Mouse (Mus musculus) CH12.LX (cell line): ENCODE measurements at regions not wholly inside any gene's neighbourhood (a gene's known extent, or its start where the extent isn't known, plus 50 kb on each side); places are given as distances from the start of the nearest gene placed in this dataset.

Source experiments
- DNase-seq: peaks from one replicate; pipeline ENCODE4 v3.0.0-alpha.2; 2013; ENCODE audit errors: extremely low read depth
- H3K27ac ChIP-seq: 2 replicates; pipeline ENCODE4 v1.5.1; 2012; ENCODE audit warnings: low read depth, mild to moderate bottlenecking, control low read depth, moderate library complexity; ENCODE audit not compliant: insufficient read depth
- H3K27me3 ChIP-seq: replicated peaks from 2 replicates; pipeline ENCODE3; 2012; ENCODE audit warnings: inconsistent platforms
- H3K36me3 ChIP-seq, 2 experiments: replicated peaks in 1 of 2; 2 replicates each; pipeline versions ENCODE3 to v1.6.1; 2012; ENCODE audit warnings: inconsistent platforms in 1 of 2, low read length in 1 of 2, mild to moderate bottlenecking in 1 of 2, mixed read lengths in 1 of 2, moderate library complexity in 1 of 2; ENCODE audit not compliant: control insufficient read depth in 1 of 2, insufficient read depth in 1 of 2
- H3K4me1 ChIP-seq, 2 experiments: 2 replicates each; pipeline ENCODE4 v1.6.1; 2012; ENCODE audit warnings: inconsistent platforms in 1 of 2, moderate library complexity in 1 of 2; ENCODE audit not compliant: insufficient read depth in 2 of 2, control insufficient read depth in 1 of 2
- H3K4me2 ChIP-seq: 2 replicates; pipeline ENCODE4 v1.6.1; 2012; ENCODE audit warnings: low read depth, mild to moderate bottlenecking, control low read depth; ENCODE audit not compliant: poor library complexity, insufficient read depth, severe bottlenecking
- H3K4me3 ChIP-seq, 3 experiments: fragments of 150-350 bp in 1 of 3; sonication (generic) in 1 of 3; replicated peaks in 1 of 3; 2 replicates each; pipeline versions ENCODE3 to v1.5.1; 2011 to 2012; ENCODE audit warnings: low read depth in 2 of 3, low read length in 2 of 3, mild to moderate bottlenecking in 2 of 3, moderate library complexity in 2 of 3, control low read depth in 1 of 3, improper control_type of control experiment in 1 of 3, inconsistent platforms in 1 of 3, mixed read lengths in 1 of 3; ENCODE audit not compliant: poor library complexity in 1 of 3
- H3K79me2 ChIP-seq: replicated peaks from 2 replicates; pipeline ENCODE4 v1.6.1; 2012; ENCODE audit warnings: mild to moderate bottlenecking, moderate library complexity; ENCODE audit not compliant: control insufficient read depth, poor library complexity, insufficient read depth, severe bottlenecking; ENCODE audit errors: extremely low read depth
- H3K9ac ChIP-seq: 2 replicates; pipeline ENCODE4 v1.6.1; 2012; ENCODE audit warnings: low read depth, mild to moderate bottlenecking, control low read depth, moderate library complexity; ENCODE audit not compliant: insufficient read depth
- H3K9me3 ChIP-seq: replicated peaks from 2 replicates; pipeline ENCODE3; 2012; ENCODE audit warnings: low read length, inconsistent platforms, mixed read lengths
- CTCF ChIP-seq, 2 experiments: IDR thresholded peaks in 1 of 2; conservative IDR thresholded peaks in 1 of 2; 2 replicates each; pipeline ENCODE4 v1.5.1; 2011 to 2012; ENCODE audit warnings: low read depth in 2 of 2, low read length in 2 of 2, improper control_type of control experiment in 1 of 2, inconsistent platforms in 1 of 2, mild to moderate bottlenecking in 1 of 2, moderate library complexity in 1 of 2
- EP300 ChIP-seq: IDR thresholded peaks from 2 replicates; pipeline ENCODE4 v1.6.1; 2011; ENCODE audit warnings: low read length, improper control_type of control experiment
- ETS1 ChIP-seq: conservative IDR thresholded peaks from 2 replicates; pipeline ENCODE4 v1.6.1; 2012; ENCODE audit warnings: low read depth, mild to moderate bottlenecking, inconsistent platforms, low read length, improper control_type of control experiment, moderate library complexity
- HCFC1 ChIP-seq: IDR thresholded peaks from 2 replicates; pipeline ENCODE4 v1.6.1; 2012; ENCODE audit warnings: low read depth, mild to moderate bottlenecking, inconsistent platforms, low read length, improper control_type of control experiment
- JUN ChIP-seq: IDR thresholded peaks from 2 replicates; pipeline ENCODE4 v1.6.1; 2011; ENCODE audit warnings: low read depth, mild to moderate bottlenecking, low read length, improper control_type of control experiment, moderate library complexity; ENCODE audit not compliant: insufficient read depth
- JUND ChIP-seq: conservative IDR thresholded peaks from 2 replicates; pipeline ENCODE4 v1.6.1; 2011; ENCODE audit warnings: low read depth, low read length, improper control_type of control experiment
- MAFK ChIP-seq: IDR thresholded peaks from 2 replicates; pipeline ENCODE4 v1.6.1; 2011; ENCODE audit warnings: low read length, improper control_type of control experiment; ENCODE audit not compliant: insufficient replicate concordance
- MAX ChIP-seq: IDR thresholded peaks from 2 replicates; pipeline ENCODE4 v1.6.1; 2011; ENCODE audit warnings: low read length, improper control_type of control experiment
- MEF2A ChIP-seq: IDR thresholded peaks from 2 replicates; pipeline ENCODE4 v1.6.1; 2014; ENCODE audit warnings: low read depth, mild to moderate bottlenecking, inconsistent platforms, low read length, improper control_type of control experiment, borderline replicate concordance
- MYC ChIP-seq: IDR thresholded peaks from 2 replicates; pipeline ENCODE4 v1.6.1; 2011; ENCODE audit warnings: low read depth, mild to moderate bottlenecking, improper control_type of control experiment, low read length
- NELFE ChIP-seq: IDR thresholded peaks from 2 replicates; pipeline ENCODE4 v1.6.1; 2011; ENCODE audit warnings: low read depth, low read length, improper control_type of control experiment
- NRF1 ChIP-seq: IDR thresholded peaks from 2 replicates; pipeline ENCODE4 v1.6.1; 2014; ENCODE audit warnings: low read depth, mild to moderate bottlenecking, inconsistent platforms, low read length, improper control_type of control experiment, moderate library complexity
- POLR2AphosphoS2 ChIP-seq: IDR thresholded peaks from 2 replicates; pipeline ENCODE4 v1.6.1; 2011; ENCODE audit warnings: low read depth, low read length, improper control_type of control experiment
- RAD21 ChIP-seq: IDR thresholded peaks from 2 replicates; pipeline ENCODE4 v1.6.1; 2011; ENCODE audit warnings: low read depth, mild to moderate bottlenecking, low read length, improper control_type of control experiment, moderate library complexity
- RCOR1 ChIP-seq: conservative IDR thresholded peaks from 2 replicates; pipeline ENCODE4 v1.6.1; 2012; ENCODE audit warnings: low read depth, mild to moderate bottlenecking, inconsistent platforms, low read length, improper control_type of control experiment
- SIN3A ChIP-seq: IDR thresholded peaks from 2 replicates; pipeline ENCODE4 v1.6.1; 2012; ENCODE audit warnings: low read length, improper control_type of control experiment, inconsistent platforms
- SMC3 ChIP-seq: IDR thresholded peaks from 2 replicates; pipeline ENCODE4 v1.6.1; 2011; ENCODE audit warnings: low read depth, low read length, improper control_type of control experiment
- TBP ChIP-seq: conservative IDR thresholded peaks from 2 replicates; pipeline ENCODE4 v1.6.1; 2011; ENCODE audit warnings: low read depth, low read length, improper control_type of control experiment
- TCF12 ChIP-seq: IDR thresholded peaks from 2 replicates; pipeline ENCODE4 v1.6.1; 2014; ENCODE audit warnings: low read depth, mild to moderate bottlenecking, inconsistent platforms, low read length, improper control_type of control experiment
- USF1 ChIP-seq: IDR thresholded peaks from 2 replicates; pipeline ENCODE4 v1.6.1; 2014; ENCODE audit warnings: low read depth, mild to moderate bottlenecking, inconsistent platforms, low read length, improper control_type of control experiment
- ZC3H11A ChIP-seq: IDR thresholded peaks from 2 replicates; pipeline ENCODE4 v1.6.1; 2012; ENCODE audit warnings: low read depth, mild to moderate bottlenecking, inconsistent platforms, low read length, improper control_type of control experiment
- ZKSCAN1 ChIP-seq: IDR thresholded peaks from 2 replicates; pipeline ENCODE4 v1.6.1; 2012; ENCODE audit warnings: low read depth, inconsistent platforms, low read length, improper control_type of control experiment, borderline replicate concordance
- dilution Hi-C: fragments of 300-500 bp; cut with MboI; formaldehyde crosslinking; loops from 2 replicates; pipeline ENCODE4 v1.14.3; 2020; ENCODE audit warnings: low sequenced_read_pairs; ENCODE audit not compliant: extremely low pct_unique_long_range_greater_than_20kb, extremely low pct_ligation_motif_present
- in situ Hi-C: fragments of 300-500 bp; cut with MboI; formaldehyde crosslinking; loops from 3 replicates; pipeline ENCODE4 v1.14.3; 2019; ENCODE audit warnings: low sequenced_read_pairs, low pct_ligation_motif_present, low pct_unique_long_range_greater_than_20kb, mixed read lengths

DNA sequence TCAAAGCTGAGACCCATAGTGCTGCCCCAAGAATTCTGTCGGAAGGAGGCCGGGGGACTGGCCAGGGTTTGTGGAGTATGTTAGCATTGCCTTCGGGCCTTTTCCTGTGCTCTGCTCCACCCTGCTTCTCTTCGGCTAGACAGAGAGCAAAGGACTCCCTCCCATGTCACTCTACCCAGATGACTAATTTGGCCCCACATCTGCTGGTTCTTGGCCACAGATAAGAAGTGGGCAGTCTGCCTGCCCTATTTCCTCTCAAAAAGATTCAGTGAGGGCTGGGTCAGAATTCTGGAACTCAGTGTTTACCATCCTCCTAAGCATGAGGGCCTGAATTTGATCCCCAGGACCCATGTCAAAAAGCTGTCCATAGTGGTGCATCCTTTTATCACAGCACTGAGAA is 78.0 kb downstream of the Inhbb start:
- TF ChIP-seq TCF12, result no peak
- no peak for TF ChIP-seq EP300
- TF ChIP-seq ZC3H11A, result no peak
- no peak for TF ChIP-seq ZKSCAN1
- no peak for TF ChIP-seq RCOR1
- no peak for TF ChIP-seq ETS1
- TF ChIP-seq HCFC1, result no peak
- TF ChIP-seq SIN3A, result no peak
- TF ChIP-seq USF1, result no peak
- no peak for TF ChIP-seq TBP
- TF ChIP-seq, all 38 proteins: peak for 0

DNA sequence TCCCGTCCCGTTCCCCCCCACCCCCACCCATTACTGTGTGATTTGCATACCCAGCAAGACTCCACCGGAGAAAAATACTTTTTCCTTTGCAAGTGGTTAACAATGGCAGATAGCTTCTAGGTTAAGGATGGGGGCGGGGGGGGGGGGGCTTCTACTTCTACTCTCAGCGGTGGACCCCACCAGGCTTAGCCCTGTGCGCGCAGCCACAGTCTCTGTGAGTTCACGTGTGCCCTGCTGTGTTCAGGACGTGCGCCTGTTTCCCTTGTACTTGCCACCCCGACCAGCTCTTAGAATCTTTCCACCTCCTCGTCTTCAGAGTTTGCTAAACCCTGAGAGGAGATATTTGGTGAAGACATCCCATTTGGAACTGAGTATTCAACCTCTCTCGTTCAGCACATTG is 86.9 kb downstream of the Inhbb start:
- Histone ChIP-seq H3K4me3 (no peak overlapping the region), H3K4me2 (no peak overlapping the region), H3K4me1 (no peaks in the 10 kb centered on the region), H3K27ac (no peak overlapping the region), H3K79me2 (no peaks in the 10 kb centered on the region), H3K27me3 (no peaks in the 10 kb centered on the region), H3K36me3 (no peaks in the 10 kb centered on the region), H3K9me3 (peaks cover 47% of the 10 kb centered on the region), H3K9ac (no peak overlapping the region)
- DNase-seq, result no peak
- in situ Hi-C loops (no loop called here), dilution Hi-C loops (no loop called here)
- TF ChIP-seq NELFE (no peak), SMC3 (no peak), MYC (no peak), JUN (no peak), POLR2AphosphoS2 (no peak), MAFK (no peak), TCF12 (no peak), RAD21 (no peak), CTCF (conservative IDR thresholded peaks at IDR 0.05 in 1 of 2, IDR thresholded peaks at IDR 0.05 in 1 of 2; ENCODE audit: low read depth in 2 of 2, low read length in 2 of 2) (no peak), USF1 (no peak), MEF2A (no peak), JUND (no peak), ETS1 (no peak), MAX (no peak), HCFC1 (no peak), NRF1 (no peak), ZC3H11A (no peak), TBP (no peak)

More for the DNA sequence above, 78.0 kb downstream of the Inhbb start:
- no peaks in the 10 kb centered on the region for H3K79me2 ChIP-seq
- no peak overlapping the region for H3K4me2 ChIP-seq
- H3K27me3 ChIP-seq, result no peaks in the 10 kb centered on the region
- no peak overlapping the region for H3K4me3 ChIP-seq
- H3K9ac ChIP-seq, result no peak overlapping the region
- in situ Hi-C loops (no loop called here), dilution Hi-C loops (no loop called here)
- DNase-seq, result no peak
- H3K4me1 ChIP-seq, result no peaks in the 10 kb centered on the region
- peaks cover 57% of the 10 kb centered on the region for H3K9me3 ChIP-seq
- H3K36me3 ChIP-seq, result no peaks in the 10 kb centered on the region
- no peak overlapping the region for H3K27ac ChIP-seq
